Mouse (Mus musculus) kidney, postnatal 25 days (tissue): Measurements from ENCODE around the gene Tbc1d20.

ENCODE experiments used
- DNase-seq, 2 experiments: peaks; one replicate each; pipeline ENCODE4 v3.0.0; 2021; ENCODE audit warnings: mixed read lengths in 2 of 2

Tbc1d20 gene

DNA sequence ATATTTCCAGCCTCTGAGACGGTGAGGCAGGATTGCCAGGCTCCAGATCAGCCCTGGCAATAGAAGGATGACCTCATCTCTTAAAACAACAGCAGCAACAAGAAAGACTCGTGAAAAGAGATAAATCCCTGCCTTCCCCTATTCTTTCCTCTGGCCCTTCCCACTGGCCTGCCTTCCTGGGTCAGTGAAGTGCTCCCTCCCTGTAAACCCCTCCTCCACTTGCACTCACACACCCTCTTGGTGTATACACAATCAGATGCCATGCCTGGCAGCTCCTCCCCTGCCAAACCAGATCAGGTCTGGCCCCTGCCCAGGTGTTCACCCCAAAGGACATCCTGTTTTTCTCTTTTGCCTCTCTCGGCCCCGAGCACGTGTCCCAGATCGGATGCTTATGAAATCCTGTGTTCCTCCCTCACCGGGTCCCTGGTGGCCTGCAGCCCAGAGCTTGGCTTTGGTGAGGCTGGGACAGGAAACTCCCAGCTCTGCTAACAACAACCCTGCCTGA is 66.7 kb downstream of the Tbc1d20 start:
- peak; percentile 75 to 92 for DNase-seq

DNA sequence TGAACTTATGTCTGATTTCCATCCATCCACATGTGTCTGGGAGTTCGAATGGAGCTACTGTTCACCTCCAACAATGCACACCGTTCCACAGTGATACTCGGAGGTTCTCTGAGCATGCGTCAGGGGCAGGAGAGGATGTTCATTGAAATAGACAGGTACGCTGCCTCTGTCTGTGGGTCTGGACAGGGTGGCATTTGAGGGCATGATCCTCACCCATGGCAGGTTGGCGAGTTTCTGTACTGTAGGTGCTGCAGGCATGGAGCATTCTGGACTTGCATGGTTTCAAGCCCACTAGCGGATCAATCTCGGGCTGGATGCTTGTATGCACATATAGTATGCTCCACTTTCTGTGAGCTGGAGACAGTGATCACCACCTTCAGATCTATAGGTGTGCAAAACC is 67.6 kb downstream of the Tbc1d20 start:
- no peak for DNase-seq
